Comparison of ENCODE assay signal across 9 mouse cellular contexts in genomic region chr11:119304904-119305712, GRCm38 (mm10). TPM values are rescaled to one million over a fixed set of nuclear protein-coding genes. Genes with fewer than 3 reads are reported as not detected.
DNase-seq lines count a peak whose midpoint lies in the region; ATAC-seq and TF ChIP-seq lines count a peak whose summit lies in the region.
"Had no signal": no experiment of that assay in that cellular context is flagged by ENCODE, and none has a peak within 500 bp of the region (broad histone marks: within the 10 kb centered on the region; RNA-seq: fewer than 3 reads in every experiment).

No protein-coding gene starts in this region.

- H3K9me3 ChIP-seq in heart, embryonic 10.5 days: no peaks in the 10 kb centered on the region
- H3K9me3 ChIP-seq in kidney, embryonic 16.5 days (ENCODE audit: low read length): no peaks in the 10 kb centered on the region
- no peaks in the 10 kb centered on the region for H3K9me3 ChIP-seq in midbrain, postnatal 0 days (ENCODE audit: low read length)

- H3K27me3 ChIP-seq in heart, embryonic 10.5 days (ENCODE audit: insufficient read depth, poor library complexity, severe bottlenecking): peaks cover 21% of the 10 kb centered on the region
- H3K27me3 ChIP-seq in C2C12 (ENCODE audit: control insufficient read depth, insufficient read depth, insufficient read length): peaks cover 49% of the 10 kb centered on the region
- H3K27me3 ChIP-seq in kidney, embryonic 16.5 days (ENCODE audit: insufficient read depth, low read length): no peaks in the 10 kb centered on the region
- H3K27me3 ChIP-seq in midbrain, postnatal 0 days (ENCODE audit: insufficient read depth, low read length): no peaks in the 10 kb centered on the region

- no peak overlapping the region for H3ac ChIP-seq in C2C12 (ENCODE audit: control insufficient read depth, insufficient read length, low read depth)

- no peaks in the 10 kb centered on the region for H3K36me3 ChIP-seq in heart, embryonic 10.5 days
- H3K36me3 ChIP-seq in C2C12 (ENCODE audit: control insufficient read depth, insufficient read depth): no peaks in the 10 kb centered on the region
- H3K36me3 ChIP-seq in kidney, embryonic 16.5 days (ENCODE audit: insufficient read depth, low read length): no peaks in the 10 kb centered on the region
- no peaks in the 10 kb centered on the region for H3K36me3 ChIP-seq in midbrain, postnatal 0 days (ENCODE audit: insufficient read depth, low read length)

- no peaks in the 10 kb centered on the region for H3K79me3 ChIP-seq in C2C12 (ENCODE audit: low read depth)

- H3K4me2 ChIP-seq in kidney, embryonic 16.5 days (replicated peaks; ENCODE audit: low read depth, low read length): no peak overlapping the region
- no peak overlapping the region for H3K4me2 ChIP-seq in midbrain, postnatal 0 days (ENCODE audit: low read depth, low read length, poor library complexity, severe bottlenecking)

- ATAC-seq in activated CD4-positive, CD25-positive, alpha-beta regulatory T cell, adult 4 months: peak; percentile 54
- peak; percentile 54; the same call in 1 of the 2 replicates for ATAC-seq in erythroblast, adult 5-6 weeks (replicated peaks; ENCODE audit: low FRiP score, poor library complexity, severe bottlenecking)
- peak; percentile 21; the same call in 1 of the 2 replicates for ATAC-seq in kidney, embryonic 16.5 days (ENCODE audit: low FRiP score, low TSS enrichment)
- ATAC-seq in midbrain, postnatal 0 days (ENCODE audit: low FRiP score): no peak

- TF ChIP-seq CTCF in C2C12 (IDR thresholded peaks at IDR 0.05; ENCODE audit: control insufficient read depth, insufficient read depth, insufficient read length): peak; percentile 58
- peak; percentile 88 for TF ChIP-seq CTCF in midbrain, postnatal 0 days (IDR thresholded peaks at IDR 0.05)

- WGBS in heart, embryonic 10.5 days: 35% methylated on average over 16 of the region's 16 CpGs
- WGBS in kidney, embryonic 16.5 days: 36% methylated on average over 16 of the region's 16 CpGs
- 50% methylated on average over 16 of the region's 16 CpGs for WGBS in midbrain, postnatal 0 days

- no peak overlapping the region for H3K4me3 ChIP-seq in heart, embryonic 10.5 days
- no peak overlapping the region for H3K4me3 ChIP-seq in C2C12 (ENCODE audit: insufficient read depth, poor library complexity, severe bottlenecking)
- no peak overlapping the region for H3K4me3 ChIP-seq in kidney, embryonic 16.5 days (ENCODE audit: low read length)
- no peak overlapping the region for H3K4me3 ChIP-seq in midbrain, postnatal 0 days (ENCODE audit: low read depth, low read length)
- H3K4me3 ChIP-seq: erythroblast, embryonic 14.5 days had no signal

- no peak for DNase-seq in heart, embryonic 10.5 days (ENCODE audit: low spot score)
- DNase-seq in heart, adult 11 months: no peak
- DNase-seq in midbrain, postnatal 0 days (ENCODE audit: low spot score): peak; percentile 68
- no peak for DNase-seq in frontal cortex, postnatal 14 days (ENCODE audit: low spot score in 2 of 2)

- no peaks in the 10 kb centered on the region for H3K79me2 ChIP-seq in C2C12 (ENCODE audit: control insufficient read depth, insufficient read depth)

- H3K27ac ChIP-seq in heart, embryonic 10.5 days: 0 out of 2 replicates have a peak overlapping the region, but pooled peaks have one; percentile 12
- H3K27ac ChIP-seq in kidney, embryonic 16.5 days (ENCODE audit: low read length): no peak overlapping the region
- no peak overlapping the region for H3K27ac ChIP-seq in midbrain, postnatal 0 days (ENCODE audit: low read depth, low read length)

- H3K9ac ChIP-seq in kidney, embryonic 16.5 days (replicated peaks; ENCODE audit: low read length): no peak overlapping the region
- no peak overlapping the region for H3K9ac ChIP-seq in midbrain, postnatal 0 days (replicated peaks; ENCODE audit: low read length, poor library complexity, severe bottlenecking)

- peaks cover 41% of the 10 kb centered on the region for H3K4me1 ChIP-seq in heart, embryonic 10.5 days
- 0 out of 2 replicates have a peak, but pooled peaks cover 9% of the 10 kb centered on the region for H3K4me1 ChIP-seq in kidney, embryonic 16.5 days (ENCODE audit: insufficient read depth, low read length)
- no peaks in the 10 kb centered on the region for H3K4me1 ChIP-seq in midbrain, postnatal 0 days (ENCODE audit: insufficient read depth, low read length)

TF ChIP-seq in C2C12, 6 proteins besides CTCF, POLR2A, EP300 and RAD21:
- TF ChIP-seq USF1 (IDR thresholded peaks at IDR 0.05; ENCODE audit: low read depth) (no peak), MAX (IDR thresholded peaks at IDR 0.05) (no peak), MYOD1 (IDR thresholded peaks at IDR 0.05; ENCODE audit: control insufficient read depth, insufficient read length, low read depth) (no peak), MYOG (IDR thresholded peaks at IDR 0.05; ENCODE audit: control insufficient read depth, extremely low read depth, insufficient read length) (no peak), CEBPB (IDR thresholded peaks at IDR 0.05; ENCODE audit: low read depth) (no peak), FOSL1 (IDR thresholded peaks at IDR 0.05; ENCODE audit: insufficient read depth, low read length, poor library complexity, severe bottlenecking) (no peak)

RNA-seq across cellular contexts. Expression of gene Card14, which starts 2.5 kb away (rescaled TPM):
- polyA plus RNA-seq in heart, embryonic 10.5 days (2016; fragmentation: Nextera tagmentation; extraction: Ambion mirVana): 0.24 and 0.48 TPM in 2 replicates
- polyA plus RNA-seq in C2C12 (2012; fragmentation: generic; extraction: Trizol): not detected
- under 1 TPM in 1 of 2 experiments, not detected in 1; 0.25 TPM for polyA plus RNA-seq in activated CD4-positive, CD25-positive, alpha-beta regulatory T cell, adult 4 months (2017; shearing (Covaris generic))
- not detected in 2 replicates for total RNA-seq in erythroblast, adult 5-6 weeks (2015; ENCODE audit: low replicate concordance)
- not detected in 2 replicates for total RNA-seq in erythroblast, adult 5-6 weeks (2017; ENCODE audit: low replicate concordance)
- 0.36 and 0.52 TPM in 2 replicates for polyA plus RNA-seq in kidney, embryonic 16.5 days (2015; fragmentation: Nextera tagmentation; extraction: Ambion mirVana)
- 0.77 and 1.8 TPM in 2 replicates for total RNA-seq in midbrain, postnatal 0 days (2014; rRNA removed)
- polyA plus RNA-seq in midbrain, postnatal 0 days (2015; fragmentation: Nextera tagmentation; extraction: Ambion mirVana): 0.59 and 0.67 TPM in 2 replicates

RNA-seq across cellular contexts. Expression of gene Eif4a3, which starts 5.2 kb away (rescaled TPM):
- 366 and 405 TPM in 2 replicates for polyA plus RNA-seq in heart, embryonic 10.5 days (2016; fragmentation: Nextera tagmentation; extraction: Ambion mirVana)
- polyA plus RNA-seq in C2C12 (2012; fragmentation: generic; extraction: Trizol): 349 TPM
- polyA plus RNA-seq in activated CD4-positive, CD25-positive, alpha-beta regulatory T cell, adult 4 months (2017; shearing (Covaris generic)): 100 to 1,000 TPM; 170 to 190 TPM
- total RNA-seq in erythroblast, adult 5-6 weeks (2015; ENCODE audit: low replicate concordance): 71.5 and 81.1 TPM in 2 replicates
- total RNA-seq in erythroblast, adult 5-6 weeks (2017; ENCODE audit: low replicate concordance): 44.6 and 45.7 TPM in 2 replicates
- 381 and 389 TPM in 2 replicates for polyA plus RNA-seq in kidney, embryonic 16.5 days (2015; fragmentation: Nextera tagmentation; extraction: Ambion mirVana)
- 132 and 169 TPM in 2 replicates for total RNA-seq in midbrain, postnatal 0 days (2014; rRNA removed)
- 229 and 237 TPM in 2 replicates for polyA plus RNA-seq in midbrain, postnatal 0 days (2015; fragmentation: Nextera tagmentation; extraction: Ambion mirVana)

RNA-seq across cellular contexts. Expression of gene Gaa, which starts 37.4 kb away (rescaled TPM):
- polyA plus RNA-seq in heart, embryonic 10.5 days (2016; fragmentation: Nextera tagmentation; extraction: Ambion mirVana): 57.3 and 97.3 TPM in 2 replicates
- polyA plus RNA-seq in C2C12 (2012; fragmentation: generic; extraction: Trizol): 32.2 TPM
- 10 to 100 TPM in 1 of 2 experiments, 1 to 10 TPM in 1; 5.9 to 11.6 TPM for polyA plus RNA-seq in activated CD4-positive, CD25-positive, alpha-beta regulatory T cell, adult 4 months (2017; shearing (Covaris generic))
- total RNA-seq in erythroblast, adult 5-6 weeks (2015; ENCODE audit: low replicate concordance): 4.6 and 10.6 TPM in 2 replicates
- 5.5 and 7.1 TPM in 2 replicates for total RNA-seq in erythroblast, adult 5-6 weeks (2017; ENCODE audit: low replicate concordance)
- 80.7 and 82.6 TPM in 2 replicates for polyA plus RNA-seq in kidney, embryonic 16.5 days (2015; fragmentation: Nextera tagmentation; extraction: Ambion mirVana)
- 186 and 222 TPM in 2 replicates for total RNA-seq in midbrain, postnatal 0 days (2014; rRNA removed)
- polyA plus RNA-seq in midbrain, postnatal 0 days (2015; fragmentation: Nextera tagmentation; extraction: Ambion mirVana): 154 and 158 TPM in 2 replicates

RNA-seq across cellular contexts. Expression of gene Sgsh, which starts 50.2 kb away (rescaled TPM):
- polyA plus RNA-seq in heart, embryonic 10.5 days (2016; fragmentation: Nextera tagmentation; extraction: Ambion mirVana): 7.1 and 7.9 TPM in 2 replicates
- polyA plus RNA-seq in C2C12 (2012; fragmentation: generic; extraction: Trizol): 2.3 TPM
- polyA plus RNA-seq in activated CD4-positive, CD25-positive, alpha-beta regulatory T cell, adult 4 months (2017; shearing (Covaris generic)): 10 to 100 TPM in 1 of 2 experiments, 1 to 10 TPM in 1; 7.4 to 13.7 TPM
- total RNA-seq in erythroblast, adult 5-6 weeks (2015; ENCODE audit: low replicate concordance): 0.77 and 4.2 TPM in 2 replicates
- 1.5 and 3.2 TPM in 2 replicates for total RNA-seq in erythroblast, adult 5-6 weeks (2017; ENCODE audit: low replicate concordance)
- 8.3 and 8.7 TPM in 2 replicates for polyA plus RNA-seq in kidney, embryonic 16.5 days (2015; fragmentation: Nextera tagmentation; extraction: Ambion mirVana)
- total RNA-seq in midbrain, postnatal 0 days (2014; rRNA removed): 5.4 and 7.3 TPM in 2 replicates
- 5.2 and 5.4 TPM in 2 replicates for polyA plus RNA-seq in midbrain, postnatal 0 days (2015; fragmentation: Nextera tagmentation; extraction: Ambion mirVana)

RNA-seq across cellular contexts. Expression of gene Slc26a11, which starts 50.2 kb away (rescaled TPM):
- 10.8 and 11.2 TPM in 2 replicates for polyA plus RNA-seq in heart, embryonic 10.5 days (2016; fragmentation: Nextera tagmentation; extraction: Ambion mirVana)
- polyA plus RNA-seq in C2C12 (2012; fragmentation: generic; extraction: Trizol): 0.51 TPM
- 10 to 100 TPM in 1 of 2 experiments, 1 to 10 TPM in 1; 8.5 to 17.3 TPM for polyA plus RNA-seq in activated CD4-positive, CD25-positive, alpha-beta regulatory T cell, adult 4 months (2017; shearing (Covaris generic))
- not detected in 2 replicates for total RNA-seq in erythroblast, adult 5-6 weeks (2015; ENCODE audit: low replicate concordance)
- total RNA-seq in erythroblast, adult 5-6 weeks (2017; ENCODE audit: low replicate concordance): 0.70 TPM in 1 of 2 replicates, not detected in the other
- 11.3 and 12.5 TPM in 2 replicates for polyA plus RNA-seq in kidney, embryonic 16.5 days (2015; fragmentation: Nextera tagmentation; extraction: Ambion mirVana)
- total RNA-seq in midbrain, postnatal 0 days (2014; rRNA removed): 8.3 and 9.0 TPM in 2 replicates
- 7.0 and 7.6 TPM in 2 replicates for polyA plus RNA-seq in midbrain, postnatal 0 days (2015; fragmentation: Nextera tagmentation; extraction: Ambion mirVana)
- polyA plus RNA-seq: erythroblast, embryonic 14.5 days had no signal
